Mouse (Mus musculus) cortical plate, adult 2 months (tissue): ENCODE results near the gene Adat3. TPM values are rescaled to one million over a fixed set of nuclear protein-coding genes. Genes with fewer than 3 reads are reported as not detected.

Source experiments
- H3K27ac ChIP-seq: fragments of 200-500 bp; 2 replicates; pipeline ENCODE4 v1.5.1; 2012; ENCODE audit warnings: low read length, control low read depth, inconsistent platforms; ENCODE audit not compliant: insufficient read depth
- H3K4me1 ChIP-seq: fragments of 200-500 bp; 2 replicates; pipeline ENCODE4 v1.6.1; 2011; ENCODE audit warnings: low read length; ENCODE audit not compliant: control insufficient read depth, insufficient read depth
- H3K4me3 ChIP-seq: fragments of 200-500 bp; 2 replicates; pipeline ENCODE4 v1.5.1; 2011; ENCODE audit warnings: mild to moderate bottlenecking, low read length, control low read depth; ENCODE audit not compliant: insufficient read depth
- CTCF ChIP-seq: fragments of 200-500 bp; IDR thresholded peaks from 2 replicates; pipeline ENCODE4 v1.5.1; 2011; ENCODE audit warnings: mild to moderate bottlenecking, control low read depth, low read length; ENCODE audit not compliant: insufficient read depth; ENCODE audit errors: extremely low read depth
- POLR2A ChIP-seq: fragments of 200-500 bp; IDR thresholded peaks from 2 replicates; pipeline ENCODE4 v1.6.1; 2011; ENCODE audit warnings: mild to moderate bottlenecking, low read length, control low read depth; ENCODE audit not compliant: insufficient read depth; ENCODE audit errors: extremely low read depth
- polyA plus RNA-seq: library from polyadenylated mRNA; depleted of rRNA; stranded (reverse); fragments of >200 nt; gene quantifications from 2 replicates; pipeline ENCODE4 v1.2.3, GENCODE M21; 2012

The Adat3 gene
- polyA plus RNA-seq, 1 experiment: 4.0 TPM

DNA sequence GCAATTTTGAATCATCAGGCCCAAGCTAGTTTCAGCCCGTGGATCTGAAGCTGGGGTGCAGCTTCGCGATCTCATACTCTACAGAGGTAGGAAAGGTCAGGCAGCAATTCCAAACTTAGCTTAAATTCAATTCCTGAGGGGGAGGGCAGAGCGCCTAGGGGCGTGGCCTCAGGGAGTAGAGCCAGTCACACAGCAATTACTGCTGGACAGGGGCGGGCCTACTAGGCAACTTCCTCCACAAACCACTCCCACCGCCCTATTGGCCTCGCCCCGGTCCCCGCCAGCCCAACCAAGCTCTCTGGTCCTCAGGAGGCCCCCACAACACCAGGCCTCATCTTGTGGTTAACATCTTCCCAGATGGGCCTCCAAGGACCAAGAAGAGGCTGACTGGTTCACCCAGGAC lies 33.0 kb upstream of the Adat3 start:
- H3K27ac ChIP-seq: no peak overlapping the region
- no peak overlapping the region for H3K4me3 ChIP-seq
- peaks cover 13% of the 10 kb centered on the region; the same call in 1 of the 2 replicates for H3K4me1 ChIP-seq
- TF ChIP-seq CTCF (no peak), POLR2A (no peak)

DNA sequence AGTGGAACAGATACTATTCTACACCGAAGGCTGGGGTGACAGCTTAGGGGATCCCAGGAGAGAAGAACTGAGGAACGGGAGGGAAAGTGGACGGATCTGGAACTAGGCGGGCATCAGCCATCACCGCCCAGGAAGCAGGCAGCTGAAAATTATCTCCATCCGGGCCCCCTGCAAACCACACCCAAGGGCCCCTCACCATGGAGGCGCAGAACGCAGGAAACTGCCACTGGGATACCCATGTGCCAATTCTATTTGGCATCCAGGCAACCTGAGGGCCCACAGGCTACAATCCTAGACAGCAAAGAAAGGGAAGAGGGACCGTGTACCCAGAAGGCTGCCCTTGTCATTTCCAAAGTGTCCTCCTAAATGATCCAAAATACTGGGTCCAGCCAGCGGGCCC lies 32.3 kb upstream of the Adat3 start:
- Histone ChIP-seq H3K4me1 (peaks cover 13% of the 10 kb centered on the region; the same call in 1 of the 2 replicates), H3K27ac (peak overlapping the region; percentile 54; the same call in 1 of the 2 replicates), H3K4me3 (no peak overlapping the region)

DNA sequence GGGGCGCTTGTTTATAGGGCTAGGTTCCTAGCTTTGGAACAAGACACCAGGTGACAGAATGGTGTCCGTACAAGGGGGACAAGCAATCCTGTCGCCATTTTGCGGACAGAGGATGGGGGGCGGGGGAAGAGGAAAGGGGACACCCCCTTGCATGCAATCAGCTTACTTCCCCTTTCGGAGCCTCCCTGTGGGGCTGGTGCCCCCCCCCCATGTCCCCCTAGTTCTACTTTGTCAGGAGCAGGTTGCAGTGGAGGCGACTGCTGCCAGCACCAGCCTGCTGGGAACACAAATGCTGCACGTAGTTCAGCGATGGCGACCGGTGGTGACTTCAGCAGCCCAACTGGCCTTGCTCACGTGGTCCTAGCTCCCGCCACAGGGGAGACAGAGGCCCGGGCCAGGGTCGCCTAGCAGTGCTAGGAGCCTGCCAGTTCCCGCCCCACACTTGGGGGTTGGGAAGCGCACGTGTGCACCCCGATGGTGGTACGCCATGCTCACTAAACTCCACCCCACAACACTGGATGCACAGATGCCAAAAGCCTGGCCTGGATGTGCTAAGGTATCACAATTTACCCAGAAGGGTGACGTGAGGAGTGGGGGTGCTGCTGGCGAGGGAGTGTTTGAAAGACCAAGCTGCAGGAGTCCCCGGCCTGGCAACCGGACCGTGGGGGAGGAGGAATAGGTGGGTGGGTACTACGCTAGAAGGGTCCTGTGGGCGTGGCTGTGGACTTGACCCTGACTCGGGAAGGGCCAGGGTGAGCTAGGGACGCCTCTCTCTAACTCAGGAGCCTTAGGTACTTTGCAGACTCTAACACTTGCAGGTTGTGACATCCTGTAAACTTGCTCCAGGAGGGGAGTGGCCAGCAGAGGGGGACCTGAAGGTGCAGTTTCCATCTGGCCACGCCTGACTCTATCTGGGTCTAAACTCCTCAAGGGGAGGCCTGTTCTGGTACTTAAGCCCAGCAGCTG lies 31.5 kb upstream of the Adat3 start:
- Histone ChIP-seq H3K27ac (peak overlapping the region; percentile 54), H3K4me1 (peaks cover 13% of the 10 kb centered on the region; the same call in 1 of the 2 replicates), H3K4me3 (0 out of 2 replicates have a peak overlapping the region, but pooled peaks have one; percentile 1)
- no peak for TF ChIP-seq POLR2A
- TF ChIP-seq CTCF: no peak

More for the DNA sequence above, 32.3 kb upstream of the Adat3 start:
- TF ChIP-seq POLR2A (no peak), CTCF (no peak)

DNA sequence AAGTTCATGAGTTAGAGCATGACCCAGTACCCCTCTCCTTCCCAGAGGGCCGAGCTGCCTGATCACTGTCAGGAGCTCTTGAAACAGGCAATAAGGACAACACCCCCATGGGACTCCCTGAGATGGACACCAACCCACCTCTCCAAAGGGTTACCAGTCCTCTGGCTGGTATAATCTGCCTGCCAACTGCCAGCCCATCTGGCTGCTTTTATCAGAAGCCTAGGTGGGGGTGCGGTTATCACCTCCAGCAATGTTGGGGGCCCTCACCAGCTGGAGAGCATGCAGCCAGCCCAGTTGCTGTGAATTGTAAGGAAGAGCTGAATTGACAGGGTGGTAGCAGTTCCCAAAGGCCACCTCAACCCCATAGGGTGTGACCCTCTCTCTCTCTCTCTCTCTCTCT lies 30.2 kb upstream of the Adat3 start:
- H3K4me3 ChIP-seq: no peak overlapping the region
- H3K27ac ChIP-seq: peak overlapping the region; percentile 82; the same call in 1 of the 2 replicates
- TF ChIP-seq POLR2A: no peak
- no peak for TF ChIP-seq CTCF
- H3K4me1 ChIP-seq: peaks cover 10% of the 10 kb centered on the region; the same call in 1 of the 2 replicates

DNA sequence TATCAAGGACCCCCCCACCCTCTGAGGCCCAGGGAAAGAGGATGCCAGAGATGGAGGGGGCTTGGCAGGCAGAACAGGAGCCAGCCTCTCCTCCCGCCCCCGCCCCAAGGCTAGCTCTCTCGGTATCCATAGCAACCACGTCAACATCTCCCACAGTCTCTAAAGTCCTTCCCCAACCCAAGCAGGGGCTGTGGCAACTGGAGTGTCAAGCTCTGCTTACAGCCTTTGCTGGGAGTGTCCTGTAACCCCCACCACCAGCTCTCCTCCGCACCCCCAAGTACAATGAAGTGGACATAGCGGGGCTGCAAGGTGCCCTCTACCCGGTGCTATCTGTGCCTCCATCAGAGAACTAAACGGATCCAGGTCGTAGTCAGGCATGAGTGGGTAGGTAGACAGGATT lies 28.7 kb upstream of the Adat3 start:
- H3K4me1 ChIP-seq: peaks cover 10% of the 10 kb centered on the region; the same call in 1 of the 2 replicates
- peak overlapping the region; percentile 63; the same call in 1 of the 2 replicates for H3K4me3 ChIP-seq
- H3K27ac ChIP-seq: peak overlapping the region; percentile 94
- TF ChIP-seq CTCF (no peak), POLR2A (peak; percentile 66; the same call in 1 of the 2 replicates)

DNA sequence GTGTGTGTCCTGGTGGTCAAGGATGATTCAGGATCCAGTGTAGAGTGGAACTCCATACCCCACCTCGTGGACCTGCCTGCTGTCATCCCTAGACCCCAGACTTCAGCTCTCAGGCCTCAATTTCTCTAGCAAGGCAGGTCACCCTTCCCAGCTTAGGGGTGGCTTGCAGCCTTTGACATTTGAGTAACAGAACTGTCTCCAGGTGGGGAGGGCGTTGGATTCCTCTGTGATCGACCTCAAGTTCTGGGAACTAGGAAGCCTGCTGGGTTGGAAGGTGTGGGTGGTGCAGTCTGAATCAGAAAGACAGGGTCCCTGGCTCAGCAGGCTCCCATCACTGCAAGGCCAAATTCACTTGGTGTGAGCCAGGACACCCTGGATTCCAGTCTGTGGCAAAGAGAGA lies 27.8 kb upstream of the Adat3 start:
- Histone ChIP-seq H3K27ac (peak overlapping the region; percentile 94), H3K4me1 (peaks cover 10% of the 10 kb centered on the region; the same call in 1 of the 2 replicates), H3K4me3 (peak overlapping the region; percentile 63)
- TF ChIP-seq POLR2A (no peak), CTCF (no peak)

DNA sequence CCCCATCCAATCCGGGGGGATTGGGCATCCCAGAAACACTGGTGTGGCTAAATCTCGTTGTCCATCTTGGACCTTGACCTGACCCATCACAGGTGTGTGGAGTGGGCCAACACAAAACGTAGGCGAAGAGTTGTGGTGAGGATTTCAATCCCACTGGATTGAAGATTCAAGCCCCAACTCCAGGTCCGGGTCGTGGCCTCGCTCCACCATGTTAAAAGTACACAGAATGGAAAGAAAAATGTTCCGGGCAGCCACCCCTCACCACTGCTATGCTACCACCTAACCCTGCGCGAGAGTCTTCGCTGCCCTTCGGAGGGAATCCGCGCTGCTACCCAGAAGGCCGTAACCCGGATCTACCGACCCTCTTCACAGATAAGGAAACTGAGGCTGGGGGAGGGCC lies 26.8 kb upstream of the Adat3 start:
- Histone ChIP-seq H3K4me1 (peaks cover 10% of the 10 kb centered on the region; the same call in 1 of the 2 replicates), H3K4me3 (peak overlapping the region; percentile 63), H3K27ac (peak overlapping the region; percentile 94)
- TF ChIP-seq CTCF (no peak), POLR2A (no peak)

DNA sequence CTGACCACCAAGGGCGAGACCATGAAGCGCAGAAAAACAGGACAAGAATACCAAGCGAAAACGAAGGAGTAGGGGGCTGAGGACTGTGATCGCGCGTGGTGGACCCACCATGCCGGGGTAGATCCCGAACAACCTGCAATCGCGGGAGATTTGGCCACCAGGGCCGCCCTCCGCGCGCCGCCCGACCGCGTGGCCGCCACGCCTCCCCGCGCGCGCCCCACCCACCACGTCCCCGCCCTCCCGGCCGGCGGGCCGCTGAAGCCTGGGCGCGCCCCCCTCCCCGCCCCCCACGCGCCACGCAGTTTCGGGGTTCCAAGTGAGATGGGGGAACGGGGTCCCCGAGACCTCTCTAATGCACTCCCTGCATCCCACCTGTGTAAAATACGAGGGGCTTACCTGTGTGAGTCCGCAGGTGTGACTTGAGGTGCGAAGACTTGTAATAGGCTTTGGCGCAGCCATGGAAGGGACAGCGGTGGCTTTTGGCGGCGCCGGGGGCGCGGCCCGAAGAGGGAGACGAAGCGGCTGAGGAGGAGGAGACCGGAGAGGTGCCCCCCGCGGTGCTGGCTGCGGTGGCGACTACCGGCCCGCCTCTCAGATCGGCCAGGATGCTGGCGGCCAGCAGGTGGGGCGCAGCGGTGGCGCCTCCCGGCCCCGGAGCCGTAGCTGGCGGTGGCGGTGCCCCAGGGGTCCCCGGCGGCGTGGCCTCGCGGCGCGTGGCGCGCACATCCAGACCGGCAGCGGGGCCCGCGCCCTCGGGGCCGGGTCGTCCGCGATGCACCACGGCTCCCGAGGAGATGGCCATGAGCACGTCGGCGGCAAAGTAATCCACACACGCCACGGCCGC lies 26.1 kb upstream of the Adat3 start:
- peak overlapping the region; percentile 96 for H3K27ac ChIP-seq
- no peak for TF ChIP-seq POLR2A
- TF ChIP-seq CTCF: no peak
- H3K4me3 ChIP-seq: peak overlapping the region; percentile 63
- H3K4me1 ChIP-seq: peaks cover 7% of the 10 kb centered on the region; the same call in 1 of the 2 replicates

DNA sequence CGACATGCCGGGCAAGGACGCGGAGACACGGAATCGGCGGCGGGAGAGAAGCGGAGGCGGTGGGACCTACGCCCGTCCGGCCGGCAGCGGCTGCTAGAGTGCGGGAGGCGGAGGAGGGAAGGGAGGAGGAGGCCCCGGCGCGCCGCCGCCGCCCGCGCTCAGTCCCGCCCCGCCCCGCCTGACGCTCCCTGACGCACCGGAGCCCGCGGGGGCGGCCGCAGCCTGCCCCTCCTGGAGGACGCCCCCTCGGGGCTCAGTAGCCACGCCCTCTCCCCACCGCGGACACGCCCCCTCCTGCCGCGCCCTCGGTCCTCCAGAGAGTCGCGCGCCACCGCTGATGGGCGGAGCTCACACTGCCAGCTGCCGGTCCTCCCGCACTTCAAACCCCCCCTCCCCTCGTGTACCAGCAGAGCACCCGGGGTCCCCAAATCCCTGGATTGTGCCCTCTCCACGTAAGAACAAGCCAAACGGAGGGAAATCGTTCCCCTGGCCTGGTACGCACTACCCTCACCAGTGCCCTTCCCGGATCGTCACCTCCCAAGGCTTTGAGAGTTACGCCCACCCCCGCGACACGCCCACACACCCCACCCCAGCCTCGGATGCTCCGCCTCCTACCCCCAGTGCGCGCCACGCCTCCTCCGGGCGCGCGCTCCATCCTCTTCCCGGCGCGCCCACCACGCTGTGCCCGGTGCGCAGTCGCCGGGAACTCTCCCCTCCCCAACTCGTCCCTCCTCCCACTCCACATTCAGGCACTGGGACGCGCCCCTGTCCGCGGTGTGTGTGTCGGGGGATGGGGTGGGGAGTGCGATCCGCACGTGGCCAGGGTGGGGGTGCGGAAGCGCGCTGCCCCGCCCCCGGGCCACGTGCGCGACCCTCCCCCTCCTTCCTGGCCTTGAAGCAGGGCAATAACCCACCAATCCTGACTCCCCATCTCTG lies 25.2 kb upstream of the Adat3 start, which contains the start of gene Klf16:
TSS of gene Klf16 (minus strand) at position 127 of the 936 bp plus-strand sequence.
- Histone ChIP-seq H3K4me3 (peak within 1 kb of the TSS; percentile 63), H3K27ac (peak within 1 kb of the TSS; percentile 96), H3K4me1 (peaks cover 4% of the 10 kb centered on the region; the same call in 1 of the 2 replicates)
- TF ChIP-seq CTCF (no peak), POLR2A (no peak)
